8 mouse cellular contexts compared by ENCODE assay signal in genomic region chr9:43000070-43000469, GRCm38 (mm10). TPM values are rescaled to one million over a fixed set of nuclear protein-coding genes. Genes with fewer than 3 reads are reported as not detected.
A peak's percentile ranks its signal among the peaks of the same experiment; 100 is the strongest.
DNase-seq lines count a peak whose midpoint lies in the region; ATAC-seq and TF ChIP-seq lines count a peak whose summit lies in the region.

No protein-coding gene starts in this region.

- TF ChIP-seq EP300 in heart, postnatal 0 days (IDR thresholded peaks at IDR 0.05; ENCODE audit: low read depth) = no peak

- H3K4me1 ChIP-seq in heart, postnatal 0 days (ENCODE audit: control insufficient read depth, insufficient read depth) = no peaks in the 10 kb centered on the region
- H3K4me1 ChIP-seq in heart, embryonic 12.5 days (replicated peaks) = no peaks in the 10 kb centered on the region
- no peaks in the 10 kb centered on the region for H3K4me1 ChIP-seq in cerebellum, adult 2 months (ENCODE audit: control insufficient read depth, insufficient read depth, low read length)

- no peak overlapping the region for H3K4me2 ChIP-seq in heart, postnatal 0 days (ENCODE audit: low read depth, low read length)
- H3K4me2 ChIP-seq in heart, embryonic 12.5 days = no peak overlapping the region

- no peak for TF ChIP-seq POLR2A in cerebellum, adult 2 months (IDR thresholded peaks at IDR 0.05; ENCODE audit: borderline replicate concordance, insufficient read depth, low read length)

- H3K27ac ChIP-seq in heart, postnatal 0 days (ENCODE audit: low read depth) = no peak overlapping the region
- no peak overlapping the region for H3K27ac ChIP-seq in heart, embryonic 12.5 days (ENCODE audit: poor library complexity, severe bottlenecking)
- no peak overlapping the region for H3K27ac ChIP-seq in cerebellum, adult 2 months (ENCODE audit: insufficient read depth, low read length)

- TF ChIP-seq CTCF in heart, postnatal 0 days (IDR thresholded peaks at IDR 0.05; ENCODE audit: low read depth) = peak; percentile 59
- TF ChIP-seq CTCF in cerebellum, adult 2 months (IDR thresholded peaks at IDR 0.05; ENCODE audit: borderline replicate concordance, insufficient read depth, low read depth, low read length) = 0 out of 2 replicates have a peak, but pooled peaks have one; percentile 5

- H3K9ac ChIP-seq in heart, postnatal 0 days (replicated peaks; ENCODE audit: low read depth, low read length) = no peak overlapping the region
- H3K9ac ChIP-seq in heart, embryonic 12.5 days = no peak overlapping the region

- H3K4me3 ChIP-seq in heart, postnatal 0 days (ENCODE audit: low read depth, low read length) = no peak overlapping the region
- no peak overlapping the region for H3K4me3 ChIP-seq in heart, embryonic 12.5 days
- no peak overlapping the region for H3K4me3 ChIP-seq in cerebellum, adult 2 months (replicated peaks; ENCODE audit: insufficient read depth, low read depth, low read length)

- no peaks in the 10 kb centered on the region for H3K27me3 ChIP-seq in heart, postnatal 0 days (ENCODE audit: control insufficient read depth, insufficient read depth, low read length)
- H3K27me3 ChIP-seq in heart, embryonic 12.5 days (replicated peaks) = no peaks in the 10 kb centered on the region
- no peaks in the 10 kb centered on the region for H3K27me3 ChIP-seq in cerebellum, adult 2 months (ENCODE audit: control insufficient read depth, insufficient read depth, low read length)

- H3K9me3 ChIP-seq in heart, postnatal 0 days (replicated peaks; ENCODE audit: control insufficient read depth, low read length) = no peaks in the 10 kb centered on the region
- H3K9me3 ChIP-seq in heart, embryonic 12.5 days (replicated peaks) = no peaks in the 10 kb centered on the region

- peak; percentile 79 for ATAC-seq in heart, postnatal 0 days (ENCODE audit: insufficient read depth, low read depth)
- no peak for ATAC-seq in heart, embryonic 12.5 days (ENCODE audit: insufficient number of reproducible peaks, low FRiP score)

- 72% methylated on average over 1 of the region's 1 CpGs for WGBS in heart, postnatal 0 days
- 87% methylated on average over 1 of the region's 1 CpGs for WGBS in heart, embryonic 12.5 days
- 89% methylated on average over 1 of the region's 1 CpGs for WGBS in cerebellum, adult 2 months

- peak; percentile 85 for DNase-seq in heart, postnatal 0 days (ENCODE audit: low spot score)
- DNase-seq in right cerebral cortex, adult 2 months (ENCODE audit: low spot score in 2 of 2) = peak; percentile 48 to 67
- DNase-seq in right cerebral cortex, postnatal 25 days = no peak
- DNase-seq in cerebellum, adult 2 months = peak in 1 of 2 experiments; percentile 60
- peak; percentile 34 to 44 for DNase-seq in layer of hippocampus, postnatal 10 days (ENCODE audit: low spot score in 2 of 2)
- DNase-seq in spleen, postnatal 10 days (ENCODE audit: low spot score in 2 of 2) = no peak
- DNase-seq in gastrocnemius, adult 8-10 months (ENCODE audit: low spot score in 2 of 2) = no peak

- H3K36me3 ChIP-seq in heart, postnatal 0 days (replicated peaks; ENCODE audit: control insufficient read depth, insufficient read depth, low read length) = peaks cover 84% of the 10 kb centered on the region
- H3K36me3 ChIP-seq in heart, embryonic 12.5 days = peaks cover 75% of the 10 kb centered on the region

RNA-seq across cellular contexts. Expression of gene Grik4, which starts 55.8 kb away (rescaled TPM):
- not detected in 2 replicates for total RNA-seq in heart, postnatal 0 days (2014; rRNA removed; ENCODE audit: low replicate concordance)
- 0.03 TPM in 2 replicates for polyA plus RNA-seq in heart, postnatal 0 days (2015; fragmentation: Nextera tagmentation; extraction: Ambion mirVana)
- 0.28 and 0.42 TPM in 2 replicates for polyA plus RNA-seq in heart, embryonic 12.5 days (2016; fragmentation: Nextera tagmentation; extraction: Ambion mirVana)
- polyA plus RNA-seq in cerebellum, adult 2 months (2012; rRNA removed) = 8.4 and 10.5 TPM in 2 replicates
- 10 to 100 TPM; 50.8 to 60.9 TPM for total RNA-seq in layer of hippocampus, postnatal 10 days (2021)
- under 1 TPM in 2 of 4 experiments, not detected in 2; 0.04 to 0.08 TPM for total RNA-seq in gastrocnemius, adult 8-10 months (2022)

Comparison
In these comparisons a context has a peak if more than half of its experiments do, and no peak if none do; other contexts are left out.
1. DNase-seq: peak in heart, postnatal 0 days (single experiment), right cerebral cortex, adult 2 months (2 of 2) and layer of hippocampus, postnatal 10 days (2 of 2); none in right cerebral cortex, postnatal 25 days (single experiment), spleen, postnatal 10 days (0 of 2) and gastrocnemius, adult 8-10 months (0 of 2).
2. RNA of gene Grik4, which starts 55.8 kb away (total RNA-seq): 50.8 to 60.9 TPM in layer of hippocampus, postnatal 10 days; 0.04 to 0.08 TPM in gastrocnemius, adult 8-10 months and not detected in heart, postnatal 0 days; every median in the first group is over 10 times any median in the second.